Mouse (Mus musculus) gastrocnemius, postnatal 10 days (tissue): Measurements from ENCODE around the gene Cyp1a2. TPM values are rescaled to one million over a fixed set of nuclear protein-coding genes. Genes with fewer than 3 reads are reported as not detected.

Experiments
- total RNA-seq, 2 experiments: library from RNA; stranded (reverse); gene quantifications; 2 replicates each; pipeline ENCODE4 v1.2.3; 2021

The Cyp1a2 gene
- total RNA-seq, 2 experiments from 2014 or later = 0.14 TPM; not detected in 1

Other genes with a start within 250 kb of the Cyp1a2 start
- gene Ppcdc, start 243.6 kb downstream of the Cyp1a2 start, total RNA-seq = 1 to 10 TPM; 7.7 to 8.8 TPM
- 1 to 10 TPM; 6.8 to 8.3 TPM for gene Scamp5, start 215.6 kb downstream of the Cyp1a2 start, total RNA-seq
- gene Rpp25, start 179.7 kb downstream of the Cyp1a2 start, total RNA-seq = not detected
- gene Cox5a, start 162.4 kb downstream of the Cyp1a2 start, total RNA-seq = 1,000 to 10,000 TPM in 1 of 2 experiments, 100 to 1,000 TPM in 1; 862 to 1,077 TPM
- 1 to 10 TPM; 9.1 to 9.2 TPM for gene Fam219b, start 146.2 kb downstream of the Cyp1a2 start, total RNA-seq
- gene Mpi, start 130.9 kb downstream of the Cyp1a2 start, total RNA-seq = 10 to 100 TPM; 87.2 to 96.9 TPM
- 10 to 100 TPM; 52.5 to 56.3 TPM for gene Scamp2, start 122.8 kb downstream of the Cyp1a2 start, total RNA-seq
- 10 to 100 TPM in 1 of 2 experiments, 1 to 10 TPM in 1; 7.6 to 12.2 TPM for gene Ulk3, start 94.3 kb downstream of the Cyp1a2 start, total RNA-seq
- gene Cplx3, start 77.4 kb downstream of the Cyp1a2 start, total RNA-seq = not detected
- not detected for gene Lman1l, start 62.9 kb downstream of the Cyp1a2 start, total RNA-seq
- gene Csk, start 30.1 kb downstream of the Cyp1a2 start, total RNA-seq = 10 to 100 TPM; 19.3 to 31.7 TPM
- under 1 TPM; 0.09 TPM for gene Cyp1a1, start 4.2 kb upstream of the Cyp1a2 start, total RNA-seq
- 1 to 10 TPM; 7.8 to 8.5 TPM for gene Edc3, start 24.8 kb upstream of the Cyp1a2 start, total RNA-seq
- gene Clk3, start 82.2 kb upstream of the Cyp1a2 start, total RNA-seq = 10 to 100 TPM; 34.8 to 45.3 TPM
- 1 to 10 TPM; 1.6 to 3.3 TPM for gene Arid3b, start 153.1 kb upstream of the Cyp1a2 start, total RNA-seq
- 10 to 100 TPM; 48.7 to 49.2 TPM for gene Ubl7, start 227.3 kb upstream of the Cyp1a2 start, total RNA-seq